Mouse (Mus musculus) right cerebral cortex, postnatal 10 days (tissue): ENCODE data around the gene Hc.

Experiments
- DNase-seq, 2 experiments: peaks; one replicate each; pipeline ENCODE4 v3.0.0; 2021; ENCODE audit warnings: low spot score in 2 of 2

Hc gene

DNA sequence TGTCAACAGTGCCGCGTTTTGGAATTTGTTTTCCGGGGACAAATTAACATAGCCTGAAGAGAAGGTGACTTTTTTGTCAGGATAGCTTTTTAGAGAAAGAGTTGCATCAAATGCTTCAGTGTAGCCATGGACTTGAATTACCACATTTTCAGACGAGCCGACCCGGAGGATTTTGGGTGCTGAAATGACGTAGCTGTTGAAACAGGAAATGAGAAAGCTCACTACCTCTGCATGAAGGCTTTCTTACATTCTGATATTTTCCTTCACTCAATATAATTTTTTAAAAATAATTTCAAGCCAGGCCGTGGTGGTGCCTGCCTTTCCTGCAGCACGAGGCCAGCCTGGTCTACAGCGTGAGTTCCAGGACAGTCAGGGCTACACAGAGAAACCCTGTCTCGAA, 4.0 kb downstream of the Hc start:
- DNase-seq = no peak

DNA sequence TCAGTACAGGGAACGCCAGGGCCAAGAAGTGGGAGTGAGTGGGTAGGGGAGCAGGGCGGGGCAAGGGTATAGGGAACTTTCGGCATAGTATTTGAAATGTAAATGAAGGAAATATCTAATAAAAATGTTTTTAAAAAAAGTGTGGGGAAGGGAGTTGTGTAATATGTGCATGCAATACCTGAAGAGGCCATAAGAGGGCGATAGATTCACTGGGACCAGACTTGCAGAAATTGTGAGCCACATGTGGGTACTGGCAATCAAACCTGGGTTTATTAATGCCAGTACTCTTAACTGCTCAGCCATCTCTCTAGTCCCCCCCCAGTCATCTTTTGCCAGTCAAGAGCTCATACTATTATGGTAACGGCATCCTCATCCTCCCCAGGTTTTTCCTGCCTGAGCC, 12.4 kb downstream of the Hc start:
- DNase-seq = no peak

DNA sequence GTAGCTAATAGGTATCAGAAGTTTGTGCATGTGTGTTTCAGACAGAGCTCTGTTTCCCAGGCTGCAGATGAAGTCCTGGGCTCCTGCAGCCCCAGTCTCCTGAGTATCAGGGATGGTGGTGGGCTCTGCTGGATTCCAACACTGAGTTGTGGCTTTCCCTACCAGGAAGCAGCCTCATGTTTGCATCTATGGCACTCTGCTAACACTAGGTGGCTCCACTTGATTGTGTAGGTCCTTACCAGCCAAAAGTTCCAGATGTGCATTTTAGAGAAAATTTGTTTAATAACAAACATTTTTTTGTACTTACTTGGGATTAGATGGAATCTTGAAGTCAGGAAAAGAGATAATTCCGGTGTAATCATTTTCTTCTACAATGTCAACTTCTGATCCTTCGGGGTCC, 16.3 kb downstream of the Hc start:
- peak in 1 of 2 experiments; percentile 37 for DNase-seq

DNA sequence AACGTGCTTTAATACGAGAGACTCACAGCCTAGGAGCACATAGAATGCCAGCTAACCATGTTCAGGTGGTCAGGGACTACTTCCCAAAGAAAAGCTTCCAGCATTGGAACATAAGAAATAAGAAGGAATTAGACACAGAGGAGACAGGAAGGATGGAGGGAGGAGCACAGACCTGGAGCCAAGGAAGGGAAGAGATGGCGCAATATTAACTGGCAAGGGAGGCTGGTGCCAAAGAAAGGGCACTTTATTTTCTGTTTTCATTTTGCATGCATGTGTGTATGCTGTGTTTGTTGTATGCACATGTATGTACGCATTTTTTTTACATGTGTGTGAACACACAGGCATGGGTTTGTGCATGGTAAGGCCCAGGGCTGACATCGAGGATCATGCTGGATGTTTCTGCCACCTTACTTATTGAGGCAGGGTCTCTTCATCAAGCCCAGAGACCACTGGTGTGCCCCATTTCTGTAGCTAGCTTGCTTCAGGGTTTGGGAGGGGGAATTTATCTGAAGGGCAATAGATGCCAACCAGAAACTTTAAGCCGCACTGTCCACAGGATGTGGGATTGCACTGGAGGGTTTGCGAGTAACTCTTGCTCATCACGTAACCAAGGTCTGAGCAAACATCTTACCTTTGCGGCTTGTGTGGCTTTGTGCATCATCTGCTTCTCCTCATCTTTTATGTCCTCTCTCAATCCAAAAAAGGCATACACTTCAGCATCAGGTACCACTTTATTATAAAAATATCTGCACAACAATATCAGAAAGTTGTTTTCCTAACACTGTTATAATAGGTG, 22.5 kb downstream of the Hc start:
- DNase-seq = no peak

DNA sequence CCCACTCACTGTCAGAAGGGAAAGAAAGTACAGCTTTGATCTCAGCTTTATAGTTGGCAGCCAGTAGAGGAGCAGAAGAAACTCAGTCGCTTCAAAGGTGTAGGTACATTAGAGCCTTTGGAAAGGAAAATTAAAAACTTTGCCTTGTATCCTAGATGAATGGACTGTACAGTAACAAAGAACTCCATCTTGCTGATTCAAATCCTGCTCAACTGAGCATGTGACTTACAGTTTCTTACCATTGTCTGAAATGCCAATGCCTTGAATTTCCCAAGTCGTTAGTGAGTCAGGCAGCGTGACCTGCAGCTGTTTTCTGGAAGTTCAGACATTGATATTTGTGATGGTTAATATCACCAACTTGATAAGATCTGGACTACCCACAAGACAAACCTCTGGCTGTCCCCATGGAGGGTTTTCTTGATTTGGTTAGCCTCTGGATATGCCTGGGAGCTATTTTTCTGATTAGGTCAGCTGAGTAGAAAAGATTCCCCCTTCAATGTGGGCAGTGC, 36.5 kb downstream of the Hc start:
- no peak for DNase-seq

DNA sequence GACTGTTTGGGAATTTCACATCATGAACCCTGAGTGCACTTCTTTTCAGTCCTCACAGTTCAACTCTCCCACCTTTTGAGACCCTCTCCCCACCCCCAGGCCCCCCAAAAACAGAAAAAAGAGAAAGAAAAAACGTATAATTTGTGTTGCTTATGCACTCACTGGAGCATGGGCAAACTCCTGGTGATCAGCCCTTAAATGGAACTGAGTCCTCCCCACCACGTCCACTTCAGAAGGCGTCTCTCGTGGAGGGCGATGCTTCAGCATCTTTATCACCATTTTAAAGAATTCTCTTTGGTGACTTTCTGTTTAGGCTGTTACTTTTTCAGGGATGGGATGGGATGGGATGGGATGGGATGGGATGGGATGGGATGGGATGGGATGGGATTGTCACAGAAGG, 39.4 kb downstream of the Hc start:
- DNase-seq = no peak

DNA sequence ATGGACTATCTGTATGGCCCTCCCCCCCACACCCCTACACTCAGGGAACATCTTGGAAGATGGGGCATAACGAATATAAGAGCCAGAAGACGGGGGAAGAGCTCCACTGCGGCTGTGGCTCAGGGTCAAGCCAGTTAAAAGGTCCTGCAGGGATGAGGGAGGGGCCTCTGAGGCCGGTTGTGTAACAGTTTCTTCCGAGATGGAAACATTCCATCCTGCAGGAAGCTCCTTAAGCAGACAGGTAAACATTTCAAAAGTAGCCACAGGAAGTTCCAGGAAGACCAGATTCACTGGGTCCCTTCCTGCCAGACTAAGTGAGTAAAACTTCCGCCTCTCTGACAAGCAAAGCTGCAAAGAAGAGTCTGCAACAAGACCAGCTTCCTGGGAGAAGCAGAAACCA, 45.4 kb downstream of the Hc start:
- DNase-seq = no peak

DNA sequence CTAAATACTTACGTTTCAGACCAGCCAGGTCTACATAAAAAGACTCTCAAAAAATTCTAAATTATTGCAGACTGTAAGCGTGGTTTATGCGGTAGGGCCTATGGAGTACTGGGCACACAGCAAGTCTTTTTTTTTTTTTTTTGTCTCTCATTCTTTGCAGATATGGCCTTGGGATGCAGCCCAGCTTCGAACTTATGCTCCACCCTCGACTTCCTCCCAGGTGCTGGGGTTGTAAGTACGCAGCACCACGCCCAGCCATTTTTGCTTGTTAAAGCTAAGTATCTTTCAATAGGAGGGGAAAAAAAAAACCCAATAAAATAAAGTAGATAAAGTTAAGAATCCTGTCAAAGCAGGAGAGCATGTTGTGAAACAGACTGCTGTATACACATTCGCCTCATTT, 49.6 kb downstream of the Hc start:
- DNase-seq = no peak

DNA sequence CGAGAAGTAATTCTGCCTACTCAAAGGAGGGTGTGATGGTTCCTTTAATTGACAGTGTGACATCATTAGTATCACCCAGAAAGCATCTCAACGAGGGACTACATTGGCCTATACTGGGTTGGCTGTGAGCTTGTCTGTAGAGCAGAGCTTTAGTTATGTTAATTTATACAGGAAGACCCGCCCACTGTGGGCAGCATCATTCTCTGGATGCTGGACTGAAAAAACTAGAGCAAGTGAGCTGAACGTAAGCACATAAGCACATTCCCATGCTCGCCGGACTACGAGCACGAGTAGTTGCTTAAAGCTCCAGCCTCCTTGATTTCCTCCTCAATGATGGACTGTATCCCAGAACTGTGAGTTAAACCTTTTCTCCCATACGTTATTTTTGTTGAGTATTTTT, 62.3 kb downstream of the Hc start:
- peak; percentile 50 to 72 for DNase-seq

DNA sequence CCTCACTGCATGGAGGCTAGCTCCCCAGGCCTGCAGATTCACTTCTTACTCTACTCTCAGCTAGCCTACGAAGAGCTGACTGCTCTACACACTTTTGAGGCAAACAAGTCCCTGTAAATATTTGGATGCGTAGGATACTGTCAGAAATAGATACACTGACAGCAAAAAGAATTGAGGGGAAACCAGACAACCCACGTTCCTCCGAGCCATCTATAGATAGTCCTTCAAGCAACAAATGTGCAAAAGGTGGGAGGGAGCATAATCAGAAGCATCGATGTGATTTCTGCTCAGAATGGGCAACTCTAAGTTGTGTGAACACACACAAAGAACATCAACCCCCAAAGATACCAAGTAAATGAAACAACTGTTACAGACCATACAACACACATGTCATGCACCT, 64.7 kb downstream of the Hc start:
- peak in 1 of 2 experiments; percentile 30 for DNase-seq

DNA sequence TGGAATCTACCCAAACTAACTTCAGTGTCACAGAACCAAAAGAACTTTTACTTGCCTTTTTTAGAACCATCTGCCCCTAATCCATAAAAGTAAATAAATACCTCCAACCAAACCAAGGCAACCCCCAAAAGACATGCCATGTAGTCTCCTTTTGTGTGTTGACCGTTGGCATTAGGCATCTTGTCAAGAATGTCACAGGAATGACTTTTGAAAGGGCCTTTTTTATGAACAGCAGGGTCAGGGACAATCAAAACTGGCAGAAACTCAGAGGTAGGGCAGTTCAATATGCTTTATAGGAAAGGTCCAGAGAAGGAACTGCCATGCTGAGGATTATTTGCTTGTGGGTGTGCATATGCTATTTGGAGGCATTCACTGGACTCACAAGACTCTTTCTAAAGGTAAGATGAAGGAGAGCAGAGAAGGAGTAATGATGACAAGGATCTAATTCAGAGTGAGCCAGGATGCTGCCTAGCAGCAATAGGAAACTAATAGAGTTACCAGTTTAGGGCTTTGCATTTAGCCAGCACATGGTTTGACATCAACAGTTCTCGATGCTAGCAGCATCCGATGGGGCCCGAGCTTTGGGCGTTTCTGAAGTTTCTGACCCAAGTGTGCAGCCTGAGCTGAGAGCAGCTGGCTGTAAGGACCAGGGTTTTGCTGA, 67.4 kb downstream of the Hc start:
- no peak for DNase-seq

DNA sequence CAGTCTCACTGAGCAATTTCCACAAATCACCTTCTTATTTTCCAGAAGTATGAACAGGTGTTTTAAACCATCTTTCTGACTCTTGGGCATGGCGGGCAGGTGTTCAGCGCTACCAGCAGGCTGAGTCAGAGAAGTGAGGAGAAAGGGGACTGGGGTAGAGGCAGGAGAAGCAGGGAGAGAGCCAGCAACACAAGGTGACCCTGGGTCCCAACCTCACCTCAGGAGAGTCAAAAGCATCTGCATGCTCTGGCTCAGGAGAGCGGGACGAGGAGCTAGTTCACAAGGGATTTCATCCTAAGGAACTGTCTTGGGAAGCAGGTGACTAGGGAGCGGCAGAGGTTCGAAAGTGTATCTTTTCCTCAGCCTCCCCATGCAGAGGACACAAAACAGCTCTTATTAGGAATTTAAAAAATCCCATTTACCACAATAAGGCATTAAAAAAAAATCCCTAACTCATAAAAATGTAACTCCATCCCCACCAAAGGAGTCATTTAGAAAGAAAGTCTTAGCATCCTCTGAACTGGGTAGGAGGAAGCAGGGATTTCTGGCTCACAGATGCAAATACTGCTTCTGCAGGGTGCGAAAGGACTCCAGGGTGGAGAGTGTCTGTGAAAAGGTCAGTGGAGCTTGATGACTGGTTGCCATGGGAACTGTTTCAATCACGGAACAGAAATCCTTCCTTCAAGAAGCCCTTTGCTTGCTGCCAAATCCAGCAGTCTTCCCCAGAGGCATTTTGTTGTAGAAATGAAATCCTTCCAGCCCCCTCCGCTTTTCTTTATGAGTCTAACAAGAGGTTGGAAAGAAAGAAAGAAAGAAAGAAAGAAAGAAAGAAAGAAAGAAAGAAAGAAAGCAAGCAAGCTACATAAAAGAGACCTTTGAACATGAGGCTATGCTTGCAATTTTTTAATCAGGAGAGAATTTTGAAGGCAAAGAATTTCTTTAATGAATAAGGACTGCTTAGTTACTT, 68.2 kb downstream of the Hc start:
- peak; percentile 65 to 78 for DNase-seq

DNA sequence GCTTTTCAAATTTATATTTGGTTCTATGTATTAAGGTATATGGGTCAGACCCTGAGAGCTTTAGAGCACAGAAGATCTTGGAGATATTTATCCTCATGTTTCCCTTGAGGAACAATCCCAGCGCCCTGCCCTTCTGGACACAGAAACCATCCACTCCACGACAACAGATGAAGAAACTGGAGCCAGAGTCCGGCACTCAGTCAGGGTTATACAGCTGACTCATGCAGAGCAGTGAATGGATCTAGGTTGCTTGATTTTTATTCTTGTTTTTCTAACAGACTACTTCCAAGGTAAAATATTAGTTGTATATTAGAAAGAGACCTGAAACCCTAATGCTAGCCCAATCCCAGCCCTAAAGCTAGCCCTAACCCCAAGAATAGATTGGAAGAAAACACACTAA, 69.3 kb downstream of the Hc start:
- DNase-seq = no peak

DNA sequence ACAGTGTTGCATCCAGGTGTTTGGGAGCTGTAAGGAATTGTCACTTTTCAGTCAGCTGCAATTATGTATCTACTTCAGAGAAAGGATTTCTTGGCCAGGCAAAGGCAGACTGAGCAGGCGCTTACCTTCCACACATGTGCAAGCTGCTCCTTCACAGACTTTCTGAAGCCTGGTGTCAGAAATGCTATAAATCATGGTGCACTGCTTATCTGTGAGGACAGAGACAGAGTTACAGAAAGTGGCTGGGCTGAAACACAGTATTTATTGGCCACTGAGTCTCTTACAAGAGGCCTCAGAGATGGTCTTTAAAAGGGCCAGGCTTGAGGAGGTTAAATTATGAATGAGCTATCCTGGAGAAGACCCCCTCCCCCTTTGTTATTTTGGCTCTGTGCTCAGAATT, 71.5 kb downstream of the Hc start:
- DNase-seq = no peak

DNA sequence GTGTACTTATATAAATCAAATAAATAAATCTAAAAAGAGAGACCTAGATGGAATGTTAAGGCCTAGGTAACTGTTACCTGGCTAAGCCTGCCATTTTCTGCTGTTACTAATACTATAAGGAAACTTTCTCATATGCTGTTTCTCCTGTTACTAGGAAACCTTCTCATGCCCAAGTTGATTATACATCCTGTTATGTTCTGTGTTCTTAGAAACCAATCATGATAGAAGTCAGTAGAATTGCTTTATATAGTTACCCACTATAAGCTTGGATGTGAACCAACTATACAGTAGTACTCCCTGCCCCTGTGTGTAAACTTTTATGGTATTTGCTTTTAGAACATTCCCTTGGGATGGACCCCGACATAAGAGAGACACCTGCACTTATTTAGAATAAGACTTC, 73.6 kb downstream of the Hc start:
- DNase-seq = no peak

DNA sequence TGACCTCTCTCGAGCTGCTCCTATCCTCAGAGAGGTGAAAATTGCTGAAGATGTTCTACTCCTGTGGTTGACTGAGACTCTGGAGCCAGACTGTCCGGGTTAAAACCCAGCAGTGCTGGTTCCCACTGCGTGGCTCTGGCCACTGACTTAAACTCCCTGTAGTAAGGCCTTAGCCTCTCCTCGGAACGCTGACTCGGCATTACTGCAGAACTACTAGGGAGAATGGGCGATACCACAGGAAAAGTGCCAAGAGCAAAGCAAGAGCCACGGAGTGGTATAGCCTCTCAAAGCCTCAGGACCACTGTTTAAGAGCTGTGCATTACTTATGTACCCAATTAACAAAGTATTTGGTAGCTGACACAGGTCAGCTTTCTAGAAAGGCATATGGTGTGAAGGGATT, 76.4 kb downstream of the Hc start:
- no peak for DNase-seq

DNA sequence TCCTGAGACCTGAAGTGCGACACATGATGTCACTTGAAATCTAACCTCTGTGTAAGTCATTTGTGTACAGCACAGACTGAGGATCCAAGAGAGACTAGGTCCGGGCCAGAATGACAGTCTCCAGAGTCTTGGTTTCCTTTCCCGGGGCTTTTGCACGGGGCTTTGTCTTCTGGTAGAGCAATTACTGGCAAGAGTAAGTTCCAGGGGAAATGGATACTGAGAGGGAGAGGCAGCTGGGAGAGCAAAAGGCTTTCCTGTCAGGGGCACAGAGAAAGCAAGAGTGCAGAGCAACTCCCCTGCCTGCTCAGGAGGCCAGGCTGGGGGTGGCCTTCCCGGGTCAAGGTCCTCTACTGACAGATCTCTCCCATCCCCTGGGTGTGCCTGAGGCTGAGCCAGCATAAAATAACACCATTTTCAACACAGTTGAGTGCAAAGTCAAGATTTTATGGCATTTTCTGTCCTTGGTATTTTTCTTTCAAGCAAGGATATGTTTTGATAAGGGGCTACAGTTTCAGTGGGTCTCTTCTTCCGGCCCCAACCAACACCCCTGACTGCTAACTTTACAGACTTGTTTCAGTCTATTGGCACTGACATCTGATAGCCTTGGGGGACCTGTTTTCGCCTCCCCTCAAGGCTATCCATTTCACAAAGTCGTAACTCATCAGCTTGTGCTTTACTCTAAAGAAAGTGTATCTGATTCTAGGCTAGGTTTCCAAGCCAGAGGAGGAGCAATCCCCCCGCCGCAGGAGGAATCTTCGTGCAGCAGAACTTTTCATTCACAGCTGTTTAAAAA, 78.1 kb downstream of the Hc start:
- DNase-seq = no peak

DNA sequence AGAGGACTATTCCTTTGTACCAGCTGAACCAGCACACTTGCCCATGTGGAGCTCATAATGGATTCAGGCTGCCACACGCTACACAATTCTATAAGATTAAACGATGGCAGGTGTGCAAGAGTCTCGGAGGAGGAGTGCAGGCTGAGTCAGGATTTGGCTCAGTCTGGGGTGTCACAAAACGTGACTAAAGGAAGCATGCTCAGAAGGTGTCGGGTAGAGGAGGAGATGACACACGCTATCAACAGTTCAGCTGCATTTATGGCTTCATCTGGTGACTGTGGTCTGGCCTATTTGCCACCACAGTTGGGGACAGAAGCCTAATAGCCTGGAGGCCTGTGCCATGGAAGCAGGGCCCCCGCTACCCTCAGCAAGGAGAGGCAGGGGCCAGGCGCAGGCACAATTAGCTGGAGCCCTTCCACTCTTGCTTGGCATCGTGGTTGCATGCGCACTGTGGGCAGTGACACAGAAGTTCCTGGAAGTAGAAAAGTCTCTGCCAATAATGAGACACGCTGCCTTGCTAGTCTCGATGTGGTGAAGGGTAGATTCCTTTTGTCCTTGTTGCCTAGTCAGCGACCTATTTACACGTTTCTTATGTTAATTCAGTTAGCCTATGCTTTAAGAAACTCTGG, 79.0 kb downstream of the Hc start:
- DNase-seq = peak; percentile 47 to 53

DNA sequence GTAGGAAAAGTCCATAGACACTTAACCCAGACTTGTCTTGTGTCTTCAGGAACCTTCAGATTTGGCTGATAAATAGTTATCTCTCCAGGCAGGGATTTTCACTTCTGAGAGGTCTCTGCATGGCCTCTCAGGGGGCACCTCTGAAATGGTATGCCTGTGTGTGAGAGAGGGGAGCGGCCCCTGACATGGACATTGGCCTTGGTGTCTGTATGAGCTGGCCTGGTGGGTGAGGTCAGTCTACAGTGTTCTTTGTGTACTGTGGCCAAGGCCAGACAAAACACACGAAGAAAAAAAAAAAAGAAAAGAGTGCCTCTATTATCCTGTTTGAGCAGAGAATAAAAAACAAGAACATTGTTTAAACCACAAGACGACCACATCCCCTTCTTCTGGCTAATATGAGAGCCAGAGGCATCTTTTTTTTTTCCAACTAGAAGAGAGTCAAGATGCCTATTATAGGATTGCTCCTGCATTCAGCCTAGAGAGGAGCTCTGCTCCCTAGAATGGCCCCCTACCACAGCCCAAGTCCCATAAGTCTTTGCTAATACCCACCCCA, 81.7 kb downstream of the Hc start:
- no peak for DNase-seq

DNA sequence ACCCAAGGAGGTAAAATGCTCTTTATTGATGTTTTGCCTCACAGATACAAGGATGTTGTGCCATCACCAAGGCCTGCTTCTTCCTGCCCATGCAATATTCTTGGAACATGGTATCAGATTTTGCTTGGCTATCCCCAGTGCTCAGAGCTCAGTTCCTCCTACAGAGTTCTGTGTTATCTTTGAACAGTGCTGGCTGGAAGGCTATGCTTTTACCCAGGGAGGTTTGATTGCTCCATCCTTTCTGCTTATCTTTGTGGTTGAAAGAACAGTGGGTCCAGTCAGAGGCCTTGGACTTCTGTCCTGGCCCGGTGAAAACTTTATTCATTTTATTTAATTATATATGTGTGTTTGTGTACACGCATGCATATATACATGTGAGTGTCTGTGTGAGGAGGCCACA, 83.0 kb downstream of the Hc start:
- no peak for DNase-seq
